Mouse (Mus musculus): ENCODE measurements around the gene Enc1.
A peak's percentile ranks its signal among the peaks of the same experiment; 100 is the strongest.

Enc1 gene

GRCm38 (mm10) chr13:97230101-97230500 is 10.8 kb upstream of the Enc1 start:
- DNase-seq = no peak

GRCm38 (mm10) chr13:97233092-97233491 is 7.8 kb upstream of the Enc1 start:
- DNase-seq = no peak

DNA sequence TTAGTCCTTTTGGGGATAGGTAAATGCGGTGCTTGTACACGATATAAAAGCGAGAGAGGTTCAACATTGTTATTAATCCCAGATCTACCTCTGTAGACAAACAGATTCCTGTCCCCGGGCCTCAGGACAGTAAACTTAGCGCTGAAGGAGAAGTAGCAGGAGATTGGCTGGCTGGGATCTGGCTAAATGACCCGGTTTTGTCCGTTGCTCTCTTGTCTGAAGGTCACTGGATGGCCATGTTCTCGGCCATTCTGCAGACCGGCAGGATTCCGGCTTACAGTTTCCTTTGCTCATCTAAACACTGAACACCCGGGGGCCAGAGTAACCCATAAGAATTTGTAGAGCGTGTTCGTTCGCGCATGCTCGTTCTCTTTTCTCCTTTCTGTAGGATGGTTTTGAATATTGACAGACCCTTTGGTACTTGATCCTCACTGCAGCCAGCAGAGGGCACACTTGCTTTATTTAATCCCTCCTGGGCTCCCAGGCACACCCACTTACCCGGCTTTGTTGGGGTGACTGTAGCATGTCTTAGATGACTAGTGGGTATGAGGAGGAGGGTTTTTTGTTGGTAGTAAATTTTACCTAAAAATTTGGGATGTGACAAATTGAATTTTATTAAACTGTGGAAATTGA is 6.0 kb upstream of the Enc1 start:
- peak; percentile 80 for DNase-seq

DNA sequence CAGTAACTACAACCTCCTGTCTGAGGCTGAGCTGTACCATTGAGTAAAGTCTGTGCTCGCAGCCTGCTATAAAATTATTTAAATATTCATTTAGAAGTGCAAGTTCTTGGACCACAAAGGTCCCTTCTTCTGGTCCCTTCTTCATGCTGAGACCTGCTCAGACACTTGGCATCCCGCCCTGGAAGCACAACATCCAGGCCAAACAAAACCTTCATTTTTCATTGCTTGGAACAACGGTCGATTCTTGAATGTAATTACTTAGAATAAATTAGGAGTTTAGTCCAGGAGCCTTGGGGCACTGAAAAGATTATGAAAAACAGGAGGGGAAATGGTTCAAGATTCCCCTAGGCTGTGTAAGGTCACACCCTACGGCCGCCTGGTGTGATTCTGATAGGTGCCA is 5.0 kb upstream of the Enc1 start:
- DNase-seq = no peak

DNA sequence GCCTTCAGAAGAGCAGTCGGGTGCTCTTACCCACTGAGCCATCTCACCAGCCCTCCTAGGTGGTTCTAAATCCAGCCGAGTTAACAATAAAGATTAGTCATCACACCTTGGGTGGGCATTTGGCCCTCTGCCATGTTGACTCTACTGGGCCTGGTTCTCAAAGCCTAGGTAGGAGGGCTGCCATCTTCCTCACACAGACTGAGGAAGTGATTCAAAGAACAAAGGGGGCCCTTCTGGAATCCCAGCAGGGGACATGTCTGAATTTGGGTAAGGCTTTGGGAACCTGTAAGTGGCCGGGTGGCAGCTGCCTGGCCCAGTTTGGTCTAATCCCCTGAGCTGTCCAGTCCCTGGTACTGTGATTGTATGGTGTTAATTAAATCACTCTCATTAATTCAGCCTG is 3.2 kb upstream of the Enc1 start:
- no peak for DNase-seq

DNA sequence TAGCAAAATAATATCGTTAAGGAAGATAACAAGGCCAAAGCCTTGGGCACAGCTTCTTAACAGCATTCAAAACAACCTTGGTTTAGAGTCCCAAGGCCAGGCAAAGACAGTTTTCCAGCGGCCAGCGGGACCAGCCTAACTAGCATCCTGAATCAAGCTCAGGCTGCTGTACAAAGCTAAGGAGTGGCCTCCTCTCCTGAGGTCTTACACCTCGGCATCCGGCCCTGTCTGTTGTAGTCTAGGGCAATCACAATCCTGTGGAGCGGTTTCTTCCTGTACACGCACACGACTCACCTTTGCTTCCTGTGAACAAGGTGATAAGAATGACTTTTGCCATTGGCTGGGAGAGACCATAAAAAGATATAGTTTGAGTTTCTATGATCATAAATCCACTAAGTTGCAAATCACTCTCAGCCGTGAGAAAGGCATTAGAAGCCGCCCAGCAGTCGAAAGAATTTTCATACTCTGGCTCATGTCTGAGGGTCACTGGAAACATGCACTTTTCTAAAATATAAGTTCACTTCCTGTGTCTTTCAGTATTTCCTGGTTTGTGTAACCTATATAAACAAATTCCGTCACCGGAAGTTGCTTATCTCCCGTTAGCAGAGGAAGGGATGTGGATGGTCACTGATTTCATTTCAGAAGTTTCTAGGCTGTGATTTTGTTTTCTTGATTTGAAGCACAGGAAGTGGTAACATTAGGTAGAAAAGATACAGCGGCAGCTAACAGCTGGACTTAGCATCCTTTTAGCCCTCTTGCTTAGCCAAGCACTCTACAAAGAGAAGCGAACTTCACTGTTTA is 2.5 kb upstream of the Enc1 start:
- no peak for DNase-seq

GRCm38 (mm10) chr13:97239343-97240180 is 1.3 kb upstream of the Enc1 start:
- peak; percentile 36 for DNase-seq

- DNase-seq = peak; percentile 72
These were observed 483 bp upstream of the Enc1 start for GRCm38 (mm10) chr13:97240279-97240964.

GRCm38 (mm10) chr13:97241787-97242280 is 929 bp downstream of the Enc1 start:
- no peak for DNase-seq

GRCm38 (mm10) chr13:97242716-97243115 is 1.8 kb downstream of the Enc1 start:
- DNase-seq = no peak

DNA sequence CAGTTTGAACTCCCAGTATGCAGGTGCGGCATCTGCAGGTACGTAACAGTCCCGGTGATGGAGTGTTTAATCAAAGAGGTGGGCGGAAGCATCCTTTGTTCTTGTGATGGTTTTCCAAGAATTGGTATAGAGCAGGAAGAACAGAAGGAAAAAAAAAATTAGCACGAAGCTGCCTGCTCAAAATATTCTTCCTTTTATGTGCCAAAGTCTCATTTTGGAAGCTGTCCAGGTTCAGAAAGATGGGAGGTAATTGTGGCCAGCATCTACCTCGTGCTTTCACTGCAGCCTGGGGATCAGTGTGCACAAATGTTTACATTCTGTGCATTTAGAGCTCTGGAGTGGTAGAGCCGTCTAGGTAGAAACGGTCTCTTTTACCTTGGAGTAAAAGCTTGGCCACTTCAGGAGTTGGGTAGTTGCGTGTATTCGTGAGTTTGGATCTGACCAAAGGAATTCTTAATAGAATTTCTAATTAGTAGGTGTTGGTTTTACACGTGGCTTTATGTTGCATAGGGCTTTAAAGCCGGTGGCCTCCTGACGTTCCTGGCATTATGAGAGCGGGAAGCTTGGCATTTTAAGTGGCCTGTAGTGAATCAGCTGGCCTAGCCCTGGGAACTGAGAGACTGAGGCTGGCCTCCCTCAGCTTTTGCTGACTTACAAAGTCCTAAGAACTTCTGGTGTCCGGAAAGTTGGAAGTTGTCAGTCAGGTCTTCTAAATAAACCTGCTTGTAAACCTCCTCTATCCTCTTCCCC is 3.2 kb downstream of the Enc1 start:
- DNase-seq = no peak

DNA sequence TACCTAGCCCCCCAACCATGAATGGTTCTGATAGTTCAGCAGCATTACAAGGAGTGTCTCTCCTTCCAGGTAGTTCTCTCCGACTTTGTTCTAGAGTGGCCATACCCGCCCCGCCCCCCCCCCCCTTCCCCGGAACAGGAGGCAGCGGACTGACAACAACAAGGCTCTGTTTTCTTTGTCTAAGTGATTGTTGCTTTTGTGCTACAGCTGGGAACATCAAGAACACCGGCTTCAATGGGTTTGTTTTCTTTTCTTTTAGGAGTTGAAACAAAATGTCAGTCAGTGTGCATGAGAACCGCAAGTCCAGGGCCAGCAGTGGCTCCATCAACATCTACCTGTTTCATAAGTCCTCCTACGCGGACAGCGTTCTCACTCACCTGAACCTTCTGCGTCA is 3.8 kb downstream of the Enc1 start:
- DNase-seq = no peak

DNA sequence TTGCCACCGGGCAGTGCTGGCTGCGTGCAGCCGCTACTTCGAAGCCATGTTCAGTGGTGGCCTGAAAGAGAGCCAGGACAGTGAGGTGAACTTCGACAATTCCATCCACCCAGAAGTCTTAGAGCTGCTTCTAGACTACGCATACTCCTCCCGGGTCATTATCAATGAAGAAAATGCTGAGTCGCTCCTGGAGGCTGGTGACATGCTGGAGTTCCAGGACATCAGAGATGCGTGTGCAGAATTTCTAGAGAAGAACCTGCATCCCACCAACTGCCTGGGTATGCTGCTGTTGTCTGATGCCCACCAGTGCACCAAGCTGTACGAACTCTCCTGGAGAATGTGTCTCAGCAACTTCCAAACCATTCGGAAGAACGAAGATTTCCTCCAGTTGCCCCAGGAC is 4.3 kb downstream of the Enc1 start:
- DNase-seq = no peak

DNA sequence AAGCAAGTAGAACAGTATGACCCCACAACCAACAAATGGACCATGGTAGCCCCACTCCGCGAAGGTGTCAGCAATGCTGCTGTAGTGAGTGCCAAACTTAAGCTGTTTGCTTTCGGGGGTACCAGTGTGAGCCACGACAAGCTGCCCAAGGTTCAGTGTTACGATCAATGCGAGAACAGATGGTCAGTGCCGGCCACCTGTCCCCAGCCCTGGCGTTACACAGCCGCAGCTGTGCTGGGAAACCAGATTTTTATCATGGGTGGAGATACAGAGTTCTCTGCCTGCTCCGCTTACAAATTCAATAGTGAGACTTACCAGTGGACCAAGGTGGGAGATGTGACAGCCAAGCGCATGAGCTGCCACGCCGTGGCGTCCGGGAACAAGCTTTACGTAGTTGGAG is 5.3 kb downstream of the Enc1 start:
- no peak for DNase-seq

GRCm38 (mm10) chr13:97247754-97248153 is 6.8 kb downstream of the Enc1 start:
- no peak for DNase-seq

- no peak for DNase-seq
These were observed 8.2 kb downstream of the Enc1 start for GRCm38 (mm10) chr13:97249051-97249461.

- no peak for DNase-seq
These were observed 8.7 kb downstream of the Enc1 start for GRCm38 (mm10) chr13:97249507-97250078.

- DNase-seq = no peak
These were observed 9.2 kb downstream of the Enc1 start for GRCm38 (mm10) chr13:97250148-97250547.

DNA sequence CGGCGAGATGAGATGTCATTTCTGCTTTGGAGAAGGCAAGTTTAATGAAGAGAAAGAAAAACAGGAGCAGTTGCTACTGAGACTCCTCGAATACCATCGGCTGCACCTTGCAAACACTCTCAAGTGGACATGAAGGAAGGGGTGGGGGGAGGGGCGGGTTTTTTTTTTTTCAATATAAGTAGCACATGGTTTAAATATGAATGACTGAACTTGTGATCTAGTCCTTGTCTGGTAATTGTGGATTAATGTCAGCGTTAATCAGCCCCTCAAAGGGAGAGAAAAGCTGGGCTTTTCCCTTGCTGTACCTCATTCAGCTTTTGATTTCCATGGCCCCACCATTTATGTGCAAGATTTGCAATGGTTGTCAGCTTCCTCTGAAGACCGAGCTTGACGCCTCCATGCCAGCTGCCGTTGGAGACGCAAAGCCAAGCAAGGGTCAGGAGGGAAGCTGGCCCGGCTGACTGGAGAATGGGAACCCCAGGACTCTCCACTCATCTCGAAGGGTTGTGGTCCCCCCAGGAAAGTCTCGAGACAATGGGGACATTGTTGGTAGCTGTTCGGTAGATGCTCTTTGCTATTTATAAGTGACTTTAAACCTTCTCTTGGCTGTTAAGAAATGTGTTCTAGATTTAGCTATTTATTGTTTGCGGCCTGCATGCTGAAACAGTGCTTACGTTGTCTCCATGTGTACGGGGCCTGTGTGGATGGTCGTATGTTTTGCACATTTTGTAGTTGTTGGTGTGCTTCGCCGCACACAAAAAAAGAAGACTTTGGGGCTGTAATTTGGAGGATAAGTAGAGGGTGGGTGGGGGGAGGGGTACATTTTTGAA is 9.9 kb downstream of the Enc1 start:
- DNase-seq = no peak

DNA sequence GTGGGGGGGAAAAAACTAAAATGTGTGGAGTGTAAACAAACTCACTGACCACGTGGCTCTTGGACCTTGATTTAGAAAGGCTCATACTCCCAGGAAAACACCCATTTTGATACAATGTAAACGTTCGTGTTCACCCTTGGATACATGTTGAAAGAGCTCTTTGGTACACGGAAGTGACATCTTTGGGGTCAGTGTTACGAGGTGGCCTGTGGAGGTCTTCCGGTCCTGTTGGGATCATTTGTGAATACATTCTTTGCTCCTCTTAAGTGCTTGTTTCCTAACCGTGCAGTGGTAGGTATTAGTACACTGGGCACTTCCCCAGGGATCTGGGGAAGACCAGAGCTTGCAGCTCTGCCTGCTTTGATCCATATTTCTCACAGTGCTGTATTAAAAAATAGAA is 10.8 kb downstream of the Enc1 start:
- no peak for DNase-seq

DNA sequence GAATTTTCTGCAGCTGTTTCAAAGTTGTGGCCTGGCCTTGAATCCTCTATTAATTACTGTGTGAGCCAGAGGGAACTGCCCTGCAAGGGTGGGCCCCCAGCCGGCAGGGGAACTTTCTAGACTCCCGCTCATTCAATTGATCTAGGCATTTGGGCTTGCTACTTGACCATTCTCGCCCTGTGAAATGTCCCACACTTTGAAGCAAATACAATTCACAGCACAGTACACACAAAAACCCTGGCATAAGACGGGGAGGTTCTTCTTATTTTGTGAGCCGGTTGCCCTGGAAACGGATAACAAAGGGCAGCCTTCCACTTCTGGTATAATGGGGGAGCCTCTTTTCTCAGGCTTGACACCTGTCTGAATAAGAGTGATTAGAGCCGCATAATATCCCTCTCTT is 11.6 kb downstream of the Enc1 start:
- DNase-seq = no peak

Measured in liver (tissue).